Mouse (Mus musculus) spleen, postnatal 10 days (tissue): ENCODE measurements around the gene 4930451I11Rik.
A peak's percentile ranks its signal among the peaks of the same experiment; 100 is the strongest.

Source experiments
- DNase-seq, 2 experiments: peaks; one replicate each; pipeline ENCODE4 v3.0.0; 2021 to 2022; ENCODE audit warnings: low spot score in 2 of 2

The 4930451I11Rik gene

DNA sequence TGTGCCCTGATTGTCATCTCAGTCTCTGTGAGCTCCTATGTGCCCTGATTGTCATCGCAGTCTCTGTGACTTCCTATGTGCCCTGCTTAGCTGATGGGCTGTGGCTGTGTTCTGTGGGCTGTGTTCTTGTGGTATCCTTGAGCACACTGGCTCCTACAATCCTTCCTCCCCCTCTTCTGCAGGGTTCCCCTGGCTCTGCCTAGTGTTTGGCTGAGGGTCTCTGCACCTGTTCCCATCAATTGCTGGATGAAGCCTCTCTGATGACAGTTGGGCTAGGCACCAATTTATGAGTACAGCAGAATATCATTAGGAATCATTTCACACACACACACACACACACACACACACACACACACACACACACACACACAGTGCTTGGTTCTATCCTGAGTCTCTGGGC, 1.9 kb upstream of the 4930451I11Rik start:
- DNase-seq = no peak

DNA sequence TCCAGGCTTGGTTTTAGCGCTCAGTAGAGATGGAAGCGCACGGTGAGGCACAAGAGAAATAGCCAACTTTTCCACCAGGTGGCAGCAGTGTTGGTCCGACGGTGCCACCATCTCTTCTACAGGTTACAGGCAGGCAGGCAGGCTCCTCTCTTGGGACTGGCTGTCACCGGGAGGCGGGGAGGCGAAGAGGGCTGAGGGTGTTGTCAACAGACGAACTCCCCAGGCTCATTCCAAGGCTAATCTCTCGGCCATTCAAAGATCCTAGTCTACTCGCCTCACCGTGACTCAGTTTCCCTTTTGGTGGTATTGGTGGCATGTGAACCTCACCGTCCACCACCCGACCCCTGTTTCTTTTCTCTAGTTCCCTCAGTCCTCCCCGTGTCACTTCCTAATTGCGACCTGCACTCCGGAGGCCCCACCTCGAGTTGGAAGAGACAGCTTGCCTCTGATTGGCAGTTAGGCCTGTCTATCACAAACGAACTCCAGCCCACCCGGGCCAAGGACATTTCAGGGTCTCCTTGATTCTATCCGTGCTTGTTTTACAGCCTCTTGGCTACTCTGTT, 678 bp upstream of the 4930451I11Rik start:
- peak; percentile 68 to 86 for DNase-seq

DNA sequence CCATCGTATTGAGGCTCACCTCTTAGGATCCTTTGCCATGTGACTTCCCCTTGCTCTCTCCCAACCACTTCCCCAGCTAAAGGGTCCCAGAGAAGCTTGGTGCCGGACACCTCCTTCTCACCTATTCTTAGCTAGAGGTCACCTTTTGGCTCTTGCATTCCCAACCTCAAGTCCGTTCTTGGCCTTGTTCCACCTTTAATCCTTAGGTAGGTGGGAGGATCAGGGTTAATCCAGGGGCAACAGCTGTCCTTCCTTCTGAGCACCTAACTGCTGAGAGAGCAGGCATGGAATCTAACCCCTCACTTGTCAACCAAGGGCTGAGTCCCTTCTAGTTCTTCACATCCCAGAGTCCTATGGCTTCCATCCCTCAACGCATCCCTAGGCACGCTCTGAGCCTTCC, 5.5 kb downstream of the 4930451I11Rik start:
- DNase-seq = no peak

DNA sequence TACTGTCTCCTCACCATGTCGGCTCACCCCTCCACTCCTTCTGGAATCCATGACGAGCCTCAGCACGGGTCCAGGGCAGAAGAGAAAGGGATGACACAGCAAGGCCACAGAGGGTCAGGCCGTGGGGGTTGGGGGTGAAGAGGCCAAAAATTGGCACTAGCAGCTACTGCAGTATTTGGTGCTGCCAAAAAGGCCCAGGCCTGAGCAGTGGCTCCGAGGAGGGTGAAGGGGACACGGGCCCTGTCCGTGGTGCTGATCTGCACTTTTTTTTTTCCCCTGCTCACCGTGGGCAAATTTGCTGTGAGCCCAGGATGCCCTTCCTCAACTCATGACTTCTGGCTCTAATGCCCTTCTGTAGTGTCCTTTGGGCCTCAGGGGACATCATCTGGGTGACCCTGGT, 6.0 kb downstream of the 4930451I11Rik start:
- DNase-seq = peak in 1 of 2 experiments; percentile 58

DNA sequence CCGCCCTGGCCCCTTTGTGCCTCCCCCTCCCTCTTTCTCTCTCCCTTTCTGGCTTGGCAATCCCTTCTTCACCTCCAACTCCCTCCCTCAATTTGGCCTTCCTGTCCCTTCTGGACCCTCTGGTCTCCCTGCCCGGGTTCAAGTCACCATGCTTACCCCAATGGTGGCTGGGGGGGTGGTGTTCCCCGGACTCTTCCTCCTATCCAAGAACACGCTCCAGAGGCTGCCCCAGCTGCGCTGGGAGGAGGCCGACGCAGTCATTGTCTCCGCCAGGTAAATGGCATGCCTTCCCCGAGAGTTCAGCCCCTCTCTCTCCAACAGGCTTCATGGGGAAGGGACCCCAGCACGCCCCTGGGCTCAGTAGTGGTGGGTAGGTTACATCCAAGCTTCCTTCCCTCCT, 7.5 kb downstream of the 4930451I11Rik start:
- no peak for DNase-seq

DNA sequence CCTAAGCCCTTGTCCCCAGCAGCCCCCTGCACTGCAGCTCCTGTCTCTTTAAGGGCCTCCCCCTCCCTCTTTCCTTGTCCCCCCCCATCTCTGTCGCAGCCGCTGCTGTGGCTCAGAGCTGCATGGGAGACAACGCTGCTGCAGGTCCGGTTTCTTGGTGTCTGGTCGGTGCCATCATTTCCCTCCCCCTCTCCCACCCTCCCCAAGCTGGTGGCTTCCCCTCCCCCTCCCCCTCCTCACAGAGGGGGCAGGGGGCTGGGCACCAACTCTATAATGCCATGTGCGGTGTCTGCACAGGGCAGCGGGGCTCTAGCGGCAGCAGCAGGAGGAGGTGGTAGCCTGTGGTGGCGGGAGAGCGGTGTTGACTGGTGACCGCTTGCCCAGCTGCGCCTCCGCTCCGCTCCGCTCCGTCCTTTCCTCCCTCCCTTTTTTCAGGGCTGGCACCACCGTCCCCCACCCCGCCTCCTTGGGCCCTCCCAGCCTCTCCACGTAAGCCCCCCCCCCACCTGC, 8.2 kb downstream of the 4930451I11Rik start:
- no peak for DNase-seq

DNA sequence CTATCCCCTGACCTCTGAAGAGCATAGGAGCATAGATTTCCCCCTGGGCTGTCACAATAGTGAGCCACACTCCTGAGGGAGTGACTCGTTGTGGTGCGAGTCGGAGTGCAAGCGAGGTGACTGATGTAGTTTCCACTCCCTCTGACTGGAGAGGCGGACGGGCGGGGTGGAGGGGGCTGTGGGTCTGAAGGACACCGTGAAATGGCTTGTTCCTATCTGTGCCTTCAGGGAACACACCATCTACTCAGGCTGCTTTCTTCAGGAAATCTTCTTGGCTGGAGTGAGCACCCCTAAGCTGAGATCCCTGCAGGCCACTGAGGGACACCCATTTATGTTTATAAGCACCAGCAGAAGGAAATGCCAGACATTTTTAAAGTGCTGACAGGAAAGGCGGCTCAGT, 8.7 kb downstream of the 4930451I11Rik start:
- DNase-seq = no peak

DNA sequence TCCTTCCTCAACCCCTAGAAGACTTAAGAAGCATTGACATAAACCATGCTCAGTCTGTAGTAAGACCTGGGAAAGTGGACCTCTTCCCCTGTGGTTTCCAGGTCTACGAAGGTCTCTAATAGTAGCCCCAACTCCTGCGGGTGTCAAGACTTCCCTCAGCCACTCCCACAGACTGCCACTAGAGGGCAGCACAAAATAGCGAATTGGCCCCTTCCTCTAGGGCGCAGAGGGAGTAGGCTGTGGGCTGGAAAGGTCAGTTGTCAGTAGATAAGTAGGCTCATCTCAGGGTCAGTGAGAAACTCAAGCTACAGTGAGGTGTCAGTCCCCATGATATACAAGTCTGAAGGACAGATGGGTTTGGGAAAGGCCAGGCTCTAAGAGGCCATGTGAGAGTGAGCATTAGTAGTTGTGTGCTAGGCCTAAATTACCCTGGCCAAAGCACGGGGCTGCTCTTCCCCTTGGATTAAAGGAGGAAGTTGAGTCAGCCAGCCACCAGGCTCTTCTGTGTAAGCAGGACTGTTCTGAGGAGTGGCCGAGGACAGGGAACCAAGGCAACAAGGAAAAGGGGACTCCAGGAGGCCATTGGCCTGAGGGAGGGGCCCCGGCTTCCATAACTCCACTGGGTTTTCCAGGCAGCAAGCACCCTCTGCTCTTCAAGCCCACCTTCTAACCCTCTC, 9.5 kb downstream of the 4930451I11Rik start:
- DNase-seq = peak; percentile 77 to 87

DNA sequence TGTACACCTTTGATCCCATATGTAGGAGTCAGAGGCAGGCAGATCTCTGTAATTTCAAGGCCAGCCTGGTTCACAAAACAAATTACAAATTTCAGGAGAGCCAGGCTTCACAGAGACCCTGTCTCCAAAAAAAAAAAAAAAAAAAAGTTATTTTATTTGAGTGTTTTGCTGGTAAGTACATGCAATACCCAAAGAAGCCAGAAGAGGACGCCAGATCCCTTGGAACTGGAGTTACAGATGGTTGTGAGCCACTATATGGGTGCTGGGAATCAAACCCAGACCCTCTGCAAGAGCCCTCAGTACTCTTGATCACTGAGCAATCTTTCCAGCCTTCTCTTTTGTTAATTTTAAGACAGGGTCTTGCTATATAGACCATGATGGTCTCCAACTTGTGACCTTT, 12.6 kb downstream of the 4930451I11Rik start:
- no peak for DNase-seq

DNA sequence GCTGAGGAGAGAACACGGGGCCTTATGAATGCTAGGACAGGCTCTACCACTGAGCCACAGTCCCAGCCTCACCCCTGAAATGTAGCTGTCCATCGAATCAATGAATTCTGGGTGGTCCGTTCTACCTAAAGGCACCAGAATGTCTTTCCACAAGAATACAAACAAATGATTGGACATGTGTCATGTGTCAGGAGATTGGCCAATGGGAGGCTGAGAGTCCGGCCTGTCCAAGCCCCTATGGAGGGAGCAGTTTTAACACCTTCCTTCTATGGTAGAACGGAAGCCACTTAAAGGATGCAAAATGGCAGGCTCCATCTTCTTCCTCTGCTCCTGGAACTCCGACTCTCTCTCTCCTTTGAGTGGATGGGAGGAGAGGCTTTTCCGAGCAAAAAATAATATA, 13.8 kb downstream of the 4930451I11Rik start:
- DNase-seq = no peak

DNA sequence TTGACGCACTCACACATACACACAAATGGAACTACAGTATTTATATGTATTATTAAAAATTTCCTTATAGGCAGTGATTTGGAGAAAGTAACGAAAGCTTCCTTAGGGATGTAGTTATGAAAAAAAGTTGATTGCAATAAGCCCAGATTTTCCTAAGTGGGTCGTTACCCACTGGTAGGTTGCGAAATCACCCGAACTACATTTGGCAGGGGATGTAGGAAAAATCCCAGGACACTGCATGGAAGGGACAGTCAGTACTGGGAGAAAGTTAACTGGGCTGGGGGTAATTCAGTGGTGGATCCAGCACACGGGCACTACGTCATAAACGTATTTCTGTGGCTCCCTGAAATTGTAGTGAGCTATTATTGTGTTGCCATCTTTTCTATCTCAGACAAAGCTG, 14.9 kb downstream of the 4930451I11Rik start:
- no peak for DNase-seq

DNA sequence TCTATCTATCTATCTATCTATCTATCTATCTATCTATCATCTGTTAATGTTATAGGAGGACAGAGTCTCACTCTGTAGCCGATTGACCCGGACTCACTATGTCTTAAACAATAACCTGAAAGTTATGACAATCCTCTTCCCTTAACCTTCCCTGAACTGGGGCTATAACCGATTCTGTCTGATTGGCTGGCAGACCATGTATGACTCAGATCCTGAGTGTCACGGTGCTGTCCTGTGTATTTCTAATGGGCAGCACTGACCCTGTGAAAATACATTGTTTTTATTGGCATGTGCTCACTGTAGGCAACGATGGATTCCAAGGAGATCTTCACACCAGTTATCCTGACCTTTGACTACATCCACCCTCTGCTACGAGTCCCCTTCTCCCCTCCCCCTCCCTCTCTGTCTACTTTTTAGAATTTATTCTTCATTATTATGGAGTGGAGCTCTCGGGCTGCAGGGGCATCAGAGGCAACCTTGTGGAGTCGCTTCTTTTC, 15.7 kb downstream of the 4930451I11Rik start:
- no peak for DNase-seq

DNA sequence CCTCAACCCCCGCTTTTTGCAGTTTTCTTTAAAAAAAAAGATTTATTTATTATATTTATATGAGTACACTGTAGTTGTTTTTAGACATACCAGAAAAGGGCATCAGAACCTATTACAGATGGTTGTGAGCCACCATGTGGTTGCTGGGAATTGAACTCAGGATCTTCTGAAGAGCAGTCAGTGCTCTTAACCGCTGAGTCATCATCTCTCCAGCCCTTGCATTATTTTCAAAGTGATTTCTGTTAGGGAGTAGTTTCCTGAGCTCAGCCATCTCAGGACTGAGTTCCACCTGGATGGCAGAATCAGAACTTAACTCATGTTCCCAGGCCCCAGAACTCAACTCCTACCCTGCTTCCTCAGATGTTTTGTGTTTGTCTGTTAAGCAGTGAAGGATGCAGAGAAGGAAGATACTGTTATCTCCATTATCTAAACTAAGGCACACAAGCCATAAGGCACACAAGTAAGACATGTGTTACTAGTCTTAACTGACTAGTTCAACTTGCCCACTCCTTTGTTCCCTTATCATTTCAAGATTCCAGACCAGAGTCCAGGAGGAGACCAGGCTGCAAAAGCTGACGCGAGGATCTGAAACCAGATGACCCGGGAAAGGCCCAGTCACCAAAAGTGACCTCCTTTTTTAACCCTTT, 21.6 kb downstream of the 4930451I11Rik start:
- DNase-seq = no peak

DNA sequence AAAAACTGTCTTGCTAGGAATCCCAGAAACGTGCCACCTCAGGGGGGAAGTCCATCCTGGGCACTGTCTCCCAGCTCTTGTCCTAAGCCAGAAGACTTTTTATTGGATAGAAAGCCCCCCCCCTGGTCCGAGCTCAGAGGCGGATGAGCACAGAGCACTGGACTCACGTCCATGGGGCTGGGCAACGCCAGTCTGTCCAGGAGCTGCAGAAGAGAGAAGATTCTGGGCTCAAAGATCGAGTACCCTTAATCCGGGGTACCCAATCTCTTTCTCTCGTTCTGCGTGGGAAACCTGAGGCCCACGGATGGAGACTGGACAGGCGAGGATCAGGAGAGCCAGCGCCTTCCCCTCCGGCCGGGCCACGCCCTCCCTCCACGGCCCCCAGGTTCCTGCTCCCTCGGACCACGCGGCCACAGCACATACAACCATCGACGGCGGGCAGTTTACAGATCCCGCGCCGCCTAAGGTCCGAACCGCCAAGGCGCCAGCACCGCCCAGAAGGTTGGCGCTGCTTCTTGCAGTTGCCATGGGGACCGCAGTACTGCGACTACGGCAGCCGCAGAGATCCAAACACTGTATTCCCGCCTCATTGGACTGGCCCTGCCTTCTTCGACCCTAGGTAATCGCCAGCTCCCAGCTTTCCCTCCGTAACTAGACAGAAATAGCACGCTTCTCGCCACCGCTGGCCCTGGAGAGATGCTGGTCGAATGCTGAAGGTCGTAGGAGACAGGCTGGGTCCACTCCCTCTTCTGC, 22.6 kb downstream of the 4930451I11Rik start:
- peak; percentile 71 to 82 for DNase-seq

DNA sequence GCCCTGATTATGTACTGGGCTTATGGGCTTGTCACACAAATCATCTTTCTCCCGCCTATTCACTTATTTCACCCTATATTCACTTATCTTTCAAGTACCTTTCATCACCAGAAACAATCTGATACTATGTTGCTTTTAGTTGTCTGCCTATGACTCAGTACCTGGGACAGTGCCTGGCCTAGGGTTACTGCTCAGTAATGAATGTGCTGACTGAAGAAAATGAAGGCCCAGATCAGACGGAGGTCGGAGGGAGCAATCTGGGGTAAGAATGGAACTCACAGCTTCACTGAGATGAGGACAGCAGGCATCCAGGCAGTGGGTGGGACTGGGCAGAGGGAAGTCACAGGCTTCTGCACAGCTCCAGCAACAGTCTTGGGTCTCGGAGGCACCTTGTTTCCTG, 24.0 kb downstream of the 4930451I11Rik start:
- no peak for DNase-seq

DNA sequence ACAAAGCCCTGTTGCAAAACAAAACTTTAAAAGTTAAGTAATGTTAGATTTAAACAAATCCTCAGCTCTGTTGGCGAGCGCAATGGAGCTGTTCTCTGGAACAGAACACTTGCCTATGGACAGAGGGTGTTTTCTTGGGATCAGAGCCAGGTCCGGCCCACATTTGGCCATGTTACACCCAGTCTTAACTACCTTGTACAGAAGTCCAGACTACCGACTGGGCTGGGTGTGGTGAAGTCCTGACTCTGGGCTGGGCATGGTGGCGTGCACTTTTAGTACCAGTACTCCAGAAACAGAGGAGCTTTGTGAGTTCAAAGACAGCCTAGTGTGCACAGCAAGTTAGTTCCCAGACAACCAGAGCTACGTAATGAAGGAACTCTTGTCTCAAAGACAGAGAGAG, 24.5 kb downstream of the 4930451I11Rik start:
- no peak for DNase-seq

DNA sequence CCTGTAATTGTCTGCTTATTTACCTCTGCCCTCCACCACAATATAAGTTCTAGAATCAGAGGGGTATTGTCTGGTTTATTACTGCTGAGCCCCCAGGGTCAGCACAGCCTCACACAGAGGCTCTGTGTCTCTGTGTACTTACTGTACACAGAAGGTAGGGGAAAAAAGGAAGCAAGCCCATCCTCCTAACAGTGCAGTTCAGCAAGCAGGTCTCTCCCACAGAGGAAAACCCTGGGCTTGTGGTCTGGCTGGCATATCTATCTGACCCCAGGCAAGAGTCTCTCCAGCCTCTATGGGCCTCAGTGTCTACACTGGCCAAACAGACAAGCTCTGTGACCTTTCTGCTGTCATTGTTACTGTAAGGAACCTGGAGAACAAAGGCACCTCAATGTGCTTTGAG, 27.7 kb downstream of the 4930451I11Rik start:
- no peak for DNase-seq

DNA sequence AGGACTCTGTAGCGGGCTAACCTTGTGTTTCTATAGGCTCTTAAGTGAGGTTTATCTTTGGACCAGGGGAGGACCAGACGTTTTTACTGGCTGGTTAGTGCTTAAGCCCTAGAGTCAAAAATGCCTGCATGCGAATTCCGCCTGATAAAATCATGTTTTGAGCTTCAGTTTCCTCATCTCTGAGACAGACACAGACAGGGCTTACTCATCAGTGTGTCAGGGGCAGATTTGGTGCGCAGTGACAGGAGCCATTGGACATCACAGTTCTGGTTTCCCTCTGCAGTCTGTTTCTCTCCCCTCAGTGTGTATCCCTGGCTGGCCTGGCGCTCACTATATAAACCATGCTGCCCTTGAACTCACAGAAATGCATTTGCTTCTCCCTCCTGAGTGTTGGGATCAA, 28.3 kb downstream of the 4930451I11Rik start:
- no peak for DNase-seq

DNA sequence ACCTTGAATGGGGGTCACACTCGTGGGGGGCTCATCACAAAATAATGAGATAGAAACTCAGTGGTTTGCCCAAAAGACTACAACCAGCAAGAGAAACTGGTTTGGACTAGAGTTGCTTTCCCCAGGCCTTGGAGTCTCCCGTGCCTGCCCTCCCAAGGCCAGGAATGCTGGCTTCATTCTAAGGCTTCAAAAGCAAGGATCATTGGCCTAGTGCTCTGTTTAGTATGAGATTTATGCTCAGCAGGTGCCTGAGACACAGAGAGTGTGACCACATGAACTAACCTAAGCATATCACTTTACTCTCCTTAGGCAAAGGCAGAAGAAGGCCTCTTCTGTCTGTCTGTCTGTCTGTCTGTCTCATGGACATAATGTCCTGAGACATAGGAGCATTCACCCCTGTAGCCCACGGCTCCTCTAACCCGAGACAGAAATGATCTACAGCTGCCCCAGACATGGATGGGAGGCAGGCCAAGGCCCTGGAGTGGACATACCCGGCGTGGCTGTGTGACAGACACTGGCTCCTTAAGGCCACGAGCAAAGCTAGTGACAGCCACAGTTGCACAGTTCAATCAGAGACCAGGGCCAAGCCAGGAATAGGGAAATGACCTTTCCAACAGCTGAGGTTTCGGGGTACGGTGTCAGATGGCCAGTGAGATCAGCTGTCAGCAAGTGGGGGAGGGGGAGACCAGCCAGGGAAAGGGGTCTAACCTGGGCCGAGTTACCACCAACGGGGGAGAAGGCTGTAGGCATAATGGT, 29.1 kb downstream of the 4930451I11Rik start:
- DNase-seq = no peak

DNA sequence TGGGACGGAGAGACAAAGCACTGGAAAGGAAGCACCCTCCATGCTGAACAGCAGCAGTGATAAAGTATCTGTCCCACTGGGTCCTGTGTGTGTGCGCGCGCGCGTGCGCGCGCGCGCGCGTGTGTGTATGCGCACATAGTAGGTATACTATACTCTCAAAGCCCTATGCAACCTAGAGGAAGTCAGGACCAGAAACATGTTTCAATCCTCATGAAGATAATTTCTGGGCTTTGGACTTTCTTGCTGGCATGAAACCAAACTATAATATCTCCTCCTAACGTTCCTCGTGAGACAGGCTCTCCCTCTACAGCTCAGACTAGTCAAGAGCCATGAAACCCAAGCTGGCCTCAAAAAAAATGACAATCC, 30.4 kb downstream of the 4930451I11Rik start:
- no peak for DNase-seq

DNA sequence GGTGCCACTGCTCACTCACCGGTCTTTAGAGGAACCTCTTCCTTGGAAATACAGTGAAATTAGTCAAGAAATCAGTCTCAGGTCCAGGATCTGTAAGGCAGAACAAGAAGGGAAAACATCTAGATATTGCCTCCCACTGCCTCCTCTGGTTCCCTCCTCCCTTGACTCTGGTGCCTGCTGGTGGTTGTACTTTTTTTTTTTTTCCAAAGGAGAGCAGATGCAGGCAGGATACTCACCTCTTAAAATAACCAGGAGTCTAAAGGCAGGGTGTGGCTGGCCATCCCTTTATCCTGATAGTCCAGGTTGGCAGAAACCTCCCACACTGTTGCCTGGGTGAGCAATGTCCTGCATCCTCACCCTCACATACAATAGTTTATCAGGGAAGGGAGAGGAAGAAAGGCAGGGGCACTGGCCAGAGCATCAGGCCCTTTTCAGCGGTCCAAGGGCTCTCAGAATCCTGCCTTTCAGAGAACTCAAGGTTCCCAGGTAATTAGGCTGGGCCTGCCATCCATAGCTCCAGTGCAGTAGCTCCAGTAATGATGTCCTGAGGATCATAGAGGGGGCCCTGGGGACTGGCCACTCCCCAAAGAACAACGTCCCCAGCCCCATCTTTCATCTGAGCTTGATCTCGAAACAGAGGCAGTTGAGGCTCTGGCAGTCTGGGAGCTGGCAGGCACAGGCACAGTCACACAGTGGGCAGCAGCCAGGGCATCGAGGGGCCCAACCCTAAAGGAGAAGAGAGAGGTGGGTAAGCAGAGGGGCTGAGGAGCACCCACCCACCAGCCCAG, 31.0 kb downstream of the 4930451I11Rik start:
- DNase-seq = no peak
